Mouse (Mus musculus) cerebellum, adult 2 months (tissue): ENCODE measurements around the gene Fnd3c2.

Experiments used
- CTCF ChIP-seq: fragments of 200-500 bp; IDR thresholded peaks from 2 replicates; pipeline ENCODE4 v1.5.1; 2011; ENCODE audit warnings: low read depth, mild to moderate bottlenecking, control low read depth, low read length, moderate library complexity, borderline replicate concordance; ENCODE audit not compliant: insufficient read depth
- POLR2A ChIP-seq: fragments of 200-500 bp; IDR thresholded peaks from 2 replicates; pipeline ENCODE4 v1.6.1; 2011; ENCODE audit warnings: low read length, control low read depth, borderline replicate concordance; ENCODE audit not compliant: insufficient read depth

- TF ChIP-seq CTCF = no peak
- no peak for TF ChIP-seq POLR2A
Measured at GRCm38 (mm10) chrX:106189356-106189755, 65.8 kb downstream of the Fnd3c2 start.
